Mouse (Mus musculus) cortical plate, adult 2 months (tissue): ENCODE data around the gene Ttc38. TPM values are rescaled to one million over a fixed set of nuclear protein-coding genes. Genes with fewer than 3 reads are reported as not detected.
A peak's percentile ranks its signal among the peaks of the same experiment; 100 is the strongest.

Experiments
- H3K27ac ChIP-seq: fragments of 200-500 bp; 2 replicates; pipeline ENCODE4 v1.5.1; 2012; ENCODE audit warnings: low read length, control low read depth, inconsistent platforms; ENCODE audit not compliant: insufficient read depth
- H3K4me1 ChIP-seq: fragments of 200-500 bp; 2 replicates; pipeline ENCODE4 v1.6.1; 2011; ENCODE audit warnings: low read length; ENCODE audit not compliant: control insufficient read depth, insufficient read depth
- H3K4me3 ChIP-seq: fragments of 200-500 bp; 2 replicates; pipeline ENCODE4 v1.5.1; 2011; ENCODE audit warnings: mild to moderate bottlenecking, low read length, control low read depth; ENCODE audit not compliant: insufficient read depth
- CTCF ChIP-seq: fragments of 200-500 bp; IDR thresholded peaks from 2 replicates; pipeline ENCODE4 v1.5.1; 2011; ENCODE audit warnings: mild to moderate bottlenecking, control low read depth, low read length; ENCODE audit not compliant: insufficient read depth; ENCODE audit errors: extremely low read depth
- POLR2A ChIP-seq: fragments of 200-500 bp; IDR thresholded peaks from 2 replicates; pipeline ENCODE4 v1.6.1; 2011; ENCODE audit warnings: mild to moderate bottlenecking, low read length, control low read depth; ENCODE audit not compliant: insufficient read depth; ENCODE audit errors: extremely low read depth
- polyA plus RNA-seq: library from polyadenylated mRNA; depleted of rRNA; stranded (reverse); fragments of >200 nt; gene quantifications from 2 replicates; pipeline ENCODE4 v1.2.3, GENCODE M21; 2012; rRNA removed

Gene Ttc38
- polyA plus RNA-seq, 1 experiment = 4.9 TPM

DNA sequence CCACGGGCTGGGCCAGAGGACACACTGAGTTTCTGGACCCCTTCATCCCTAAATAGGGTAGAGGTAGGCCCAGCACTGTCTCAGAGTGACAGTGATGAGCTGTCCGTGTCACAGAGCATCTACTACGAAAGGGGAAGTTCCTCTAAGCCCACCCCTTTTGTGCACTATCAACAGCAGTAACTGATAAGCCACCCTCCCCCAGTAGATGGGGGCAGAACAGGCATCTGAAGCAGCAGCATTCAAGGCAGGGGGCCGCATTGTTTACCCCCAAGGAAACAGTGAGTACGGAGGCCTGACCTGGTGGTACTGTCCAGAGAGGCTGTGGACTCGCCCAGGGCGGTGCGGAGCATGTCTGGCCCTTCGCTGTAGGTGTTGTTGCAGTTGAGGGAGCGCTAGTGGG, 70.4 kb downstream of the Ttc38 start:
- H3K27ac ChIP-seq = no peak overlapping the region
- TF ChIP-seq POLR2A (no peak), CTCF (no peak)
- H3K4me3 ChIP-seq = no peak overlapping the region
- no peaks in the 10 kb centered on the region; the same call in 1 of the 2 replicates for H3K4me1 ChIP-seq

DNA sequence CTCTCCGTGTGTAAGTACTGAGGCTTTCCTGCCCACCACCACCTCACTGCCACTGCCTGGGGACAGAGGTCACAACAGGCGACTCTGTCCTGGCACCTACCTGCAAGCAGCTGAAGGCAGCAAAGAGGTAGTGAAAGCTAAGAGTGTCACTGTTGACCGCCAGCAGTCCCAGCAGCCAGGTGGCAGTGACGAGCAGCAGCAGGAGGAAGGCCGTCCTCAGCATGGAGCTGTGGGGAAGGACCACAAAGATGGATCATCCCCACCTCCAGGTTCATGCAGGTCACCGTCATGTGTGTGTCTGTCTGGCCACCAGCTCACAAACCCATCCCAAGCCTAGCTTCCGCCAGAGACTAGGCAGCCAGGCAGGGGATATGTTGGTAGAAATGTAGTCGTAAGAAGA, 71.7 kb downstream of the Ttc38 start:
- Histone ChIP-seq H3K27ac (no peak overlapping the region), H3K4me1 (no peaks in the 10 kb centered on the region; the same call in 1 of the 2 replicates), H3K4me3 (no peak overlapping the region)
- TF ChIP-seq POLR2A (no peak), CTCF (peak; percentile 53)

Other genes with a start within 250 kb of the Ttc38 start
- 21.7 and 22.7 TPM in 2 replicates for gene Wnt7b, start 249.8 kb upstream of the Ttc38 start, polyA plus RNA-seq
- 1.8 and 2.0 TPM in 2 replicates for gene Ppara, start 97.3 kb upstream of the Ttc38 start, polyA plus RNA-seq
- 23.6 and 27.2 TPM in 2 replicates for gene Cdpf1, start 20.6 kb upstream of the Ttc38 start, polyA plus RNA-seq
- gene Pkdrej, start 10.6 kb upstream of the Ttc38 start, polyA plus RNA-seq = 0.63 and 0.83 TPM in 2 replicates
- gene Gtse1, start 27.4 kb downstream of the Ttc38 start, polyA plus RNA-seq = 0.64 and 1.0 TPM in 2 replicates
- gene Trmu, start 47.0 kb downstream of the Ttc38 start, polyA plus RNA-seq = 51.1 and 58.5 TPM in 2 replicates
- gene Celsr1, start 201.5 kb downstream of the Ttc38 start, polyA plus RNA-seq = 2.2 and 2.4 TPM in 2 replicates
- gene Gramd4, start 225.4 kb downstream of the Ttc38 start, polyA plus RNA-seq = 32.6 and 34.3 TPM in 2 replicates